Mouse (Mus musculus) G1E (cell line): ENCODE data around the gene Rhno1.

ENCODE experiments used
- CTCF ChIP-seq: IDR thresholded peaks from 2 replicates; pipeline ENCODE4 v1.5.1; 2012; ENCODE audit warnings: low read depth, low read length, inconsistent platforms, mixed read lengths
- GATA1 ChIP-seq: IDR thresholded peaks from 2 replicates; pipeline ENCODE4 v1.6.1; 2012; ENCODE audit warnings: borderline replicate concordance, low read length, inconsistent platforms, mixed read lengths
- POLR2AphosphoS5 ChIP-seq: IDR thresholded peaks from 2 replicates; pipeline ENCODE4 v1.6.1; 2012; ENCODE audit warnings: low read depth, low read length, inconsistent platforms; ENCODE audit not compliant: insufficient replicate concordance
- TAL1 ChIP-seq: conservative IDR thresholded peaks from 2 replicates; pipeline ENCODE4 v1.6.1; 2012; ENCODE audit warnings: low read depth, low read length, inconsistent platforms, mixed read lengths

- no peak for TF ChIP-seq CTCF
- TF ChIP-seq GATA1, result no peak
- TF ChIP-seq POLR2AphosphoS5, result no peak
- no peak for TF ChIP-seq TAL1
Observed at GRCm38 (mm10) chr6:128354140-128354539, 8.6 kb downstream of the Rhno1 start.
